Mouse (Mus musculus) spleen, postnatal 14 days (tissue): Measurements from ENCODE around the gene Unc5a.

ENCODE experiments used
- DNase-seq, 2 experiments: peaks; one replicate each; pipeline ENCODE4 v3.0.0; 2021 to 2022; ENCODE audit warnings: low spot score in 2 of 2

Unc5a gene

DNA sequence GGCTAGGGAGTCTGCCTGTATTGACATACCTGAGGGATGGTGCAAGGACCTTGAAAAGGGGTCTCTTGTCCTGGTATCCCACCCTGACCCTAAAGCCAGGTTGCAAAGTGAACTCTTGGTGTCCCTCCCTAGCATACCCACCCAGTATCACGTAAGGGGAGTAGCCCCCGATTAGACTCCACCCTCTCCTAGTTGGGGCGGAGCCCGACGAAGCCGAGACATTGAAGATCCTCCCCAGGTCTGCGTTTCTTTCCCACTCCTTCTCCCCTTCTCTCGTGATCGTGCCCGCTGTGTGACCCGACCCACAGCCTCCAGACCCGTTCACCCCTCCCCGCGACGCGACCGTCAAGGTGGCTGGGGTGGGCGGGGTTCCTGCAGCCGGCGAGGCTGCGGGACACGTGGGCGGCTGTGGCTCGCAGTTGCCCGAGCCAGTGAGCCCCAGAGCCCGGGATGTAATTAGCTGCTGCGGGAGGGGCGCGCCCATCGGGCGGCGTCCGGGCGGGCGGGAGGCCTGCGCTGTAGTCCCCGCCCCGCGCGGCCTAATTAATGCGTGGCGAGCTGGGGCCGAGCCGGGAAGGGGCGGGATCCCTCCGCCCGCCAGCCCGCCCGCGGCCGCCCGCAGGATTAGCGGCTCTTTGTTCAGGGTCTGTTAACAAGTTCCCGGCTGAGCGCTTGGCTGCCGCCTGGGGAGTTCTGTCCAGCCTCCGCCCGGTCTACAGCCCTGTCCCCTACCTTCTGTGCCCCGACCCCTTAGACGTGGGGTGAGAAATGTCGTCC lies 6.7 kb downstream of the Unc5a start:
- DNase-seq = no peak

- no peak for DNase-seq
Measured at GRCm38 (mm10) chr13:54957281-54957680, 8.1 kb downstream of the Unc5a start.

DNA sequence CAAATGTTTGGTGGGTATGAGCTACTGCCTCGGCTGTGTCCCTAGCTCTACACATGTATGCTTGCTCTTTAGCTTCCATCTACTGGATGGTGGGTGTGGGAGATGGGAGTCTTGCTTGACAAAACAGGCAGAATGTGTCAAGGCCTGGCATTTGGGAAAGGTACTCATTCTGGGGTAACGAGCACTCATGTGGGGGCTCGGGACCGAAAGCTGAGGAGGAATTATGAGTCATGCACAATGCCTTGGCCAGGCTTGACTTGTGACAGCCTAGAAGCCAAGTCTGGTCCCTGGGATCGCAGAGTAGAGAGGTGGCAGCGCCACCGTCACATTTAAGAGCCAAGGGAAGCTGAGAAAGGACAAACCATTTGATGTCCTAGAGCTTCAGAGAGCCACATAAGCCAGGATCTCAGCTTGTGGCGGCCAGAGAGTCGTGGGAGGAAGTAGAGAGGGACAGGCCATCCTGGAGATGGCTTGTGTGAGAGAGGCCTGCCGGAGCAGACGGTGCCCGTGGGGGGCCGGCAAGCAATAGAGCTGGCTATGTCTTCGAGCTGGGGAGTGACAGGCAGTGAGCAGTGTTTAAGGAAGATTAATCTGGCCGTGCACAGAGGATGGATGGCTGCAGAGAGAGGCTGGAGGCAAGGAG lies 10.0 kb downstream of the Unc5a start:
- no peak for DNase-seq

- no peak for DNase-seq
Measured at GRCm38 (mm10) chr13:54959842-54960241, 10.6 kb downstream of the Unc5a start.

DNA sequence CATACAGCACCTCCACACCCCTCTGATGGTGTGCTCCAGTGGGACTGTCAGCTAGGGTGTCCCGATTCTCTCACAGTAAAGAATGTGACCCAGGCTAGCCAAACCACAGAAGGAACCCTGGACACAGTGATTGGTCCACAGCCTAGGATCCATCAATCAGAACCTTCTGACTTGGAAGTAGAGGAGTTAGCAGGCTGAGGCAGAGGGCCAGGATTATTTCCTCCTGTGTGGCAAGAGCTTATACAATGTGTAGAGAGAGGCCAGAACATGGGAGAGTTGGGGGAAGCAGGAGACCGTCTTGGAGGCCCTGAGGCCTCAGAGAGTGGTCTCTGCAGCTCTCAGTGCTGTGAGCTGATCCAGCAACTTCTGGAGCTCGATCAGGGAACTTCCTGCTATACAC lies 11.3 kb downstream of the Unc5a start:
- DNase-seq = no peak

- no peak for DNase-seq
Measured at GRCm38 (mm10) chr13:54965256-54965655, 16.0 kb downstream of the Unc5a start.

GRCm38 (mm10) chr13:54967501-54967900 lies 18.3 kb downstream of the Unc5a start:
- no peak for DNase-seq

GRCm38 (mm10) chr13:54968636-54969035 lies 19.4 kb downstream of the Unc5a start:
- no peak for DNase-seq

GRCm38 (mm10) chr13:54969513-54969912 lies 20.3 kb downstream of the Unc5a start:
- DNase-seq = no peak

DNA sequence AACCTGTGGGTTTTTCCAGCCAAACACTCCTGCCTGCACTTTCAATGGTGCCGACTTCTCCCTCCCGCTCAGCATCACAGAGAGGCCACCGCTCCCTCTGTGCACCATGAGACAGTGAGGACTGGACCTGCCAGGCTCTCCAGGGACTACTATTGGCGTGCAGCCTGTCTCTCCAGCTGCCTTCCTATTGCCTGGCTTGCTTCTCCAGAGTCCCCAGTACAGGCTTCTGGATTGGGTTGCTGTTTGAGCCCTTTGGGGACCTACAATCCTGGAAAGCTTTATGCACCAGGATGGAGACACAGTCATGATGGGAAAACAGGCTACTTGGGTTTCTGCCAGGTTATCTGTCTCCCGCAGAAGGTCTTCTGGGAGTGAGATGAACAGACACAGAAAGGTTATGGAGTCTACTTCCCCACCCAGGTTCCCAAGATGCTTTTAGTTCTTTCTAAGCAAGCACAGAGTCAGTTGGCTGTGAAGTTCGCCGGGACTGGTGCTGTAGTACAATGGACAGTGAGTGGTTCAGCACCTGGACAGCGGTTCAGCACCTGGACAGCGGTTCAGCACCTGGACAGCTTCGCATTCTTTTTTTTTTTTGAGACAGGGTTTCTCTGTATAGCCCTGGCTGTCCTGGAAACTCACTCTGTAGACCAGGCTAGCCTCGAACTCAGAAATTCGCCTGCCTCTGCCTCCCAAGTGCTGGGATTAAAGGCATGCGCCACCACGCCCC lies 21.5 kb downstream of the Unc5a start:
- peak in 1 of 2 experiments; percentile 6 for DNase-seq

GRCm38 (mm10) chr13:54975546-54975945 lies 26.3 kb downstream of the Unc5a start:
- DNase-seq = no peak

- DNase-seq = no peak
Measured at GRCm38 (mm10) chr13:54978804-54979203, 29.6 kb downstream of the Unc5a start.

DNA sequence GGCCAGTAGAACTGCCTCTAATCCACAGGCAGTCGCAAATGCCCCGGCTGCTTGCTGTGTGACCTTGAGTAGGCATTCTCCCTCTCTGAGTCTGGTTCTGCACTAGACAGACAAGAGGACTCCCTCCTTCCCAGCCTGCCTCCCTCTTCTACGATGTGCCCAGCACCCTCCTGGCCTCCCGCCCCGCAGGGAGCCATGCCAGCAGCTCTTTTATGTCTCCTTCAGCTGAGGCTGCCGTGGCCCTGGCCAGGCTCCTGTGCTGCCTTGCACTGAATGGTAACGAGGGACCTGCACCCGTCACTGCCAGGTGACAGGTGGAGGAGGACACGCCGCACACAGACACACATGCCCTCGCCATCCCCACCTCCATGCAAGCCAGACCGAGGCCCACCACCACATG lies 31.7 kb downstream of the Unc5a start:
- no peak for DNase-seq

DNA sequence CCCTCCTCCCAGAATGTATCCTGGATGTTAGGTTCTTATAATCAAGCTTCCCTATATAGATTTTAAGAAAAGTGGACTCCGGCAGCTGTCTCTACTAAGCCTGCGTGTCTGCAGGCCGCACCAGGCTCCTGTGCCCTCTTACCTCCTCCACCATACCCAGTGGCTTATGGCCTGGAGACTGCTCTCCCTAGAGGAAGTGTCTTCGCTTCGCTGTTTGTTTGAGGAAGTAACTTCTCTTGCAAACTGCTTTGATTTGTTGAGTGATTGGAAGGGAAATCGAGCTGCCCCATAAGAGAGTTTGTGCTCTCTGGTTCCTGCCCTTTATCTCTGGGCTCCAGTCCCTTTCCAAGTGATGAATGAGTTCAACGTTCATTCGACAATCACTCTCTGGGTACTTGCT lies 33.8 kb downstream of the Unc5a start:
- DNase-seq = no peak

GRCm38 (mm10) chr13:54983614-54984013 lies 34.4 kb downstream of the Unc5a start:
- DNase-seq = no peak

- DNase-seq = no peak
Measured at GRCm38 (mm10) chr13:54987405-54987804, 38.2 kb downstream of the Unc5a start.

- DNase-seq = no peak
Measured at GRCm38 (mm10) chr13:54988181-54988760, 39.1 kb downstream of the Unc5a start.

- DNase-seq = no peak
Measured at GRCm38 (mm10) chr13:54992215-54992614, 43.0 kb downstream of the Unc5a start.

GRCm38 (mm10) chr13:54994576-54994975 lies 45.4 kb downstream of the Unc5a start:
- DNase-seq = no peak

DNA sequence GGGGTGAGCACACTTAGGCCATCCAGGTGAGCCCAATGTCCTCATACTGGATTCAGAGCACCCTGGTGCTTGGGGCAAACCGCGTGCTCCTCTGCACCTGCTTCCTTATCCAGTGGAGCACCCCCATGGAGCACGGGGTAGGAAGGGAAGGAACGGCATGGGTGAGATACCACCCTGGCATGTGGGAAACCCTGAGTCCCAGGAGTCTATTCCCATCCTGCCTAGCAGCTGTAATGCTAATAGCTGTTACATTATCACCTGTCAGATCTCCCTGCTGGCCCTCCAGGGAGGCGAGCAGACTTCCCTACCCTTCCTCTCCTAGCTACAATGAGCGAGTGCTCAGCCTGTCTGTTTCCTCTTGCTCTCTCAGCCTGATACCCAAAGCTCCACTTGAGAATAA lies 46.0 kb downstream of the Unc5a start:
- no peak for DNase-seq

- DNase-seq = no peak
Measured at GRCm38 (mm10) chr13:54997568-54997967, 48.4 kb downstream of the Unc5a start.

- no peak for DNase-seq
Measured at GRCm38 (mm10) chr13:55000433-55000832, 51.2 kb downstream of the Unc5a start.
